Mouse (Mus musculus) MEL (cell line): Measurements from ENCODE around the gene Dlk1. TPM values are rescaled to one million over a fixed set of nuclear protein-coding genes. Genes with fewer than 3 reads are reported as not detected.
A peak's percentile ranks its signal among the peaks of the same experiment; 100 is the strongest.

Source experiments
- DNase-seq: peaks from one replicate; pipeline ENCODE4 v3.0.0; 2011; ENCODE audit warnings: low read depth, low spot score
- H3K27ac ChIP-seq: 2 replicates; pipeline ENCODE4 v1.5.1; 2012; ENCODE audit warnings: low read depth, mild to moderate bottlenecking, control low read depth, low read length, moderate library complexity; ENCODE audit not compliant: control insufficient read depth
- H3K27me3 ChIP-seq, 2 experiments: fragments of 150-350 bp in 1 of 2; sonication (generic) in 1 of 2; 2 replicates each; pipeline ENCODE4 v1.6.1; 2012; ENCODE audit warnings: low read length in 2 of 2, mild to moderate bottlenecking in 2 of 2, improper control_type of control experiment in 1 of 2, moderate library complexity in 1 of 2; ENCODE audit not compliant: insufficient read depth in 2 of 2, control insufficient read depth in 1 of 2
- H3K36me3 ChIP-seq, 2 experiments: 2 replicates each; pipeline ENCODE4 v1.6.1; 2012 to 2014; ENCODE audit warnings: low read length in 2 of 2, improper control_type of control experiment in 1 of 2, inconsistent platforms in 1 of 2, mild to moderate bottlenecking in 1 of 2; ENCODE audit not compliant: insufficient read depth in 2 of 2, control insufficient read depth in 1 of 2
- H3K4me1 ChIP-seq, 2 experiments: fragments of 150-350 bp in 1 of 2; sonication (generic) in 1 of 2; 2 replicates each; pipeline ENCODE4 v1.6.1; 2012; ENCODE audit warnings: low read length in 2 of 2, improper control_type of control experiment in 1 of 2, mild to moderate bottlenecking in 1 of 2; ENCODE audit not compliant: insufficient read depth in 2 of 2, control insufficient read depth in 1 of 2
- H3K4me3 ChIP-seq, 2 experiments: fragments of 150-350 bp in 1 of 2; sonication (generic) in 1 of 2; 2 replicates each; pipeline ENCODE4 v1.5.1; 2012; ENCODE audit warnings: low read depth in 2 of 2, low read length in 2 of 2, mild to moderate bottlenecking in 2 of 2, moderate library complexity in 2 of 2, control low read depth in 1 of 2, improper control_type of control experiment in 1 of 2; ENCODE audit not compliant: control insufficient read depth in 1 of 2, insufficient read depth in 1 of 2
- H3K79me2 ChIP-seq: 2 replicates; pipeline ENCODE4 v1.6.1; 2012; ENCODE audit warnings: mild to moderate bottlenecking, low read length, moderate library complexity; ENCODE audit not compliant: control insufficient read depth, poor library complexity, insufficient read depth
- H3K9ac ChIP-seq: 2 replicates; pipeline ENCODE4 v1.6.1; 2012; ENCODE audit warnings: low read depth, mild to moderate bottlenecking, control low read depth, low read length, moderate library complexity; ENCODE audit not compliant: control insufficient read depth, poor library complexity, severe bottlenecking
- H3K9me3 ChIP-seq: fragments of 150-350 bp; sonication (generic); replicated peaks from 2 replicates; pipeline ENCODE4 v1.6.1; 2012; ENCODE audit warnings: mild to moderate bottlenecking, low read length, improper control_type of control experiment, moderate library complexity; ENCODE audit not compliant: insufficient read depth
- CTCF ChIP-seq, 3 experiments: IDR thresholded peaks in 2 of 3; conservative IDR thresholded peaks in 1 of 3; 2 replicates each; pipeline ENCODE4 v1.5.1; 2011 to 2012; ENCODE audit warnings: low read length in 3 of 3, low read depth in 2 of 3, mild to moderate bottlenecking in 2 of 3, improper control_type of control experiment in 1 of 3, inconsistent platforms in 1 of 3, mixed read lengths in 1 of 3, moderate library complexity in 1 of 3; ENCODE audit not compliant: control insufficient read depth in 1 of 3, insufficient read depth in 1 of 3, poor library complexity in 1 of 3, severe bottlenecking in 1 of 3
- ELF1 ChIP-seq: IDR thresholded peaks from 2 replicates; pipeline ENCODE4 v1.6.1; 2014; ENCODE audit warnings: low read depth, mild to moderate bottlenecking, inconsistent platforms, low read length, improper control_type of control experiment, moderate library complexity
- EP300 ChIP-seq, 2 experiments: IDR thresholded peaks; 2 replicates each; pipeline ENCODE4 v1.6.1; 2011; ENCODE audit warnings: improper control_type of control experiment in 2 of 2, low read length in 2 of 2, low read depth in 1 of 2, mild to moderate bottlenecking in 1 of 2
- ETS1 ChIP-seq: IDR thresholded peaks from 2 replicates; pipeline ENCODE4 v1.6.1; 2012; ENCODE audit warnings: low read depth, mild to moderate bottlenecking, inconsistent platforms, low read length, improper control_type of control experiment, moderate library complexity
- GABPA ChIP-seq: IDR thresholded peaks from 2 replicates; pipeline ENCODE4 v1.6.1; 2012; ENCODE audit warnings: low read depth, mild to moderate bottlenecking, inconsistent platforms, low read length, improper control_type of control experiment, moderate library complexity
- GATA1 ChIP-seq: IDR thresholded peaks from 2 replicates; pipeline ENCODE4 v1.6.1; 2011; ENCODE audit warnings: low read depth, low read length, improper control_type of control experiment
- KAT2A ChIP-seq: conservative IDR thresholded peaks from 2 replicates; pipeline ENCODE4 v1.6.1; 2012; ENCODE audit warnings: low read depth, low read length, improper control_type of control experiment, inconsistent platforms
- MAX ChIP-seq: IDR thresholded peaks from 2 replicates; pipeline ENCODE4 v1.6.1; 2011; ENCODE audit warnings: low read length, improper control_type of control experiment
- MAZ ChIP-seq: IDR thresholded peaks from 2 replicates; pipeline ENCODE4 v1.6.1; 2012; ENCODE audit warnings: low read depth, mild to moderate bottlenecking, inconsistent platforms, low read length, improper control_type of control experiment
- MEF2A ChIP-seq: IDR thresholded peaks from 2 replicates; pipeline ENCODE4 v1.6.1; 2014; ENCODE audit warnings: low read depth, mild to moderate bottlenecking, inconsistent platforms, low read length, improper control_type of control experiment; ENCODE audit not compliant: poor library complexity, insufficient replicate concordance, severe bottlenecking; ENCODE audit errors: extremely low read depth
- MXI1 ChIP-seq: IDR thresholded peaks from 2 replicates; pipeline ENCODE4 v1.6.1; 2011; ENCODE audit warnings: mild to moderate bottlenecking, low read depth, low read length, improper control_type of control experiment
- MYB ChIP-seq: IDR thresholded peaks from 2 replicates; pipeline ENCODE4 v1.6.1; 2011; ENCODE audit warnings: mild to moderate bottlenecking, low read depth, low read length, improper control_type of control experiment
- MYC ChIP-seq: IDR thresholded peaks from 2 replicates; pipeline ENCODE4 v1.6.1; 2011; ENCODE audit warnings: low read depth, mild to moderate bottlenecking, low read length, improper control_type of control experiment, moderate library complexity
- NELFE ChIP-seq: IDR thresholded peaks from 2 replicates; pipeline ENCODE4 v1.6.1; 2011; ENCODE audit warnings: low read depth, low read length, improper control_type of control experiment
- POLR2A ChIP-seq, 2 experiments: IDR thresholded peaks; 2 replicates each; pipeline ENCODE4 v1.6.1; 2011 to 2012; ENCODE audit warnings: low read length in 2 of 2, mild to moderate bottlenecking in 2 of 2, control low read depth in 1 of 2, improper control_type of control experiment in 1 of 2, low read depth in 1 of 2, moderate library complexity in 1 of 2; ENCODE audit not compliant: control insufficient read depth in 1 of 2, insufficient read depth in 1 of 2, poor library complexity in 1 of 2
- RAD21 ChIP-seq: IDR thresholded peaks from 2 replicates; pipeline ENCODE4 v1.6.1; 2011; ENCODE audit warnings: mild to moderate bottlenecking, low read depth, low read length, improper control_type of control experiment
- RCOR1 ChIP-seq: IDR thresholded peaks from 2 replicates; pipeline ENCODE4 v1.6.1; 2012; ENCODE audit warnings: low read depth, mild to moderate bottlenecking, inconsistent platforms, low read length, improper control_type of control experiment
- SMC3 ChIP-seq: IDR thresholded peaks from 2 replicates; pipeline ENCODE4 v1.6.1; 2011; ENCODE audit warnings: low read depth, low read length, improper control_type of control experiment
- TAL1 ChIP-seq: IDR thresholded peaks from 2 replicates; pipeline ENCODE4 v1.6.1; 2012; ENCODE audit warnings: mild to moderate bottlenecking, inconsistent platforms, low read length, moderate library complexity, mixed read lengths
- TBP ChIP-seq: IDR thresholded peaks from 2 replicates; pipeline ENCODE4 v1.8.0; 2011; ENCODE audit warnings: low read depth, low read length, improper control_type of control experiment
- TCF12 ChIP-seq: IDR thresholded peaks from 2 replicates; pipeline ENCODE4 v1.6.1; 2014; ENCODE audit warnings: low read depth, mild to moderate bottlenecking, inconsistent platforms, low read length, improper control_type of control experiment, moderate library complexity
- UBTF ChIP-seq: IDR thresholded peaks from 2 replicates; pipeline ENCODE4 v1.6.1; 2012; ENCODE audit warnings: low read depth, mild to moderate bottlenecking, inconsistent platforms, low read length, improper control_type of control experiment, moderate library complexity, borderline replicate concordance; ENCODE audit not compliant: insufficient read depth
- USF2 ChIP-seq, 2 experiments: IDR thresholded peaks; 2 replicates each; pipeline ENCODE4 v1.6.1; 2011 to 2012; ENCODE audit warnings: improper control_type of control experiment in 2 of 2, low read length in 2 of 2, borderline replicate concordance in 1 of 2, inconsistent platforms in 1 of 2, low read depth in 1 of 2, mild to moderate bottlenecking in 1 of 2; ENCODE audit not compliant: insufficient read depth in 1 of 2
- ZC3H11A ChIP-seq: IDR thresholded peaks from 2 replicates; pipeline ENCODE4 v1.6.1; 2012; ENCODE audit warnings: low read depth, mild to moderate bottlenecking, inconsistent platforms, low read length, improper control_type of control experiment
- ZMIZ1 ChIP-seq: IDR thresholded peaks from 2 replicates; pipeline ENCODE4 v1.6.1; 2012; ENCODE audit warnings: low read depth, mild to moderate bottlenecking, inconsistent platforms, low read length, improper control_type of control experiment, moderate library complexity
- polyA plus RNA-seq, 2 experiments: library from polyadenylated mRNA; stranded (reverse) in 1 of 2; unstranded in 1 of 2; fragments of >175 nt in 1 of 2; fragments of >200 nt in 1 of 2; gene quantifications; 2 replicates each; pipeline versions ENCODE4 v1.2.1 to v1.2.4; 2012; ENCODE audit warnings: low replicate concordance in 2 of 2, low read depth in 1 of 2; ENCODE audit not compliant: insufficient read length in 2 of 2, insufficient read depth in 1 of 2, missing spikeins in 1 of 2
- total RNA-seq: library from RNA; depleted of rRNA; stranded (reverse); fragments of 300-350 nt; gene quantifications from 2 replicates; pipeline ENCODE4 v1.2.3, GENCODE M21; 2012

Dlk1 gene
- total and polyA plus RNA-seq, 3 experiments, result not detected

GRCm38 (mm10) chr12:109437559-109438350 lies 14.9 kb upstream of the Dlk1 start:
- Histone ChIP-seq H3K4me1 (peaks cover 8 to 43% of the 10 kb centered on the region in 2 experiments), H3K27ac (peak overlapping the region; percentile 93), H3K4me3 (peak overlapping the region; percentile 30 to 40), H3K36me3 (peaks cover 0 to 21% of the 10 kb centered on the region in 2 experiments; a peak in 2 of 4 replicates)
- TF ChIP-seq POLR2A (IDR thresholded peaks at IDR 0.05; ENCODE audit: control insufficient read depth in 1 of 2, insufficient read depth in 1 of 2, low read depth in 1 of 2, low read length in 2 of 2, poor library complexity in 1 of 2), result peak in 1 of 2 experiments; percentile 44; a peak in 1 of 4 replicates
- TF ChIP-seq MAX, result no peak
- TF ChIP-seq MXI1, result 0 out of 2 replicates have a peak, but pooled peaks have one; percentile 13
- TF ChIP-seq ZC3H11A, result peak; percentile 51; the same call in 1 of the 2 replicates
- TF ChIP-seq TCF12, result peak; percentile 80
- TF ChIP-seq NELFE, result peak; percentile 13; the same call in 1 of the 2 replicates
- peak; percentile 80 for TF ChIP-seq GATA1
- 0 out of 2 replicates have a peak, but pooled peaks have one; percentile 13 for TF ChIP-seq MYC
- peak; percentile 85 for TF ChIP-seq MYB
- no peak for TF ChIP-seq USF2 (IDR thresholded peaks at IDR 0.05; ENCODE audit: borderline replicate concordance in 1 of 2, insufficient read depth in 1 of 2, low read depth in 1 of 2, low read length in 2 of 2)
- peak; percentile 77 to 91 for TF ChIP-seq EP300 (IDR thresholded peaks at IDR 0.05; ENCODE audit: low read depth in 1 of 2, low read length in 2 of 2)
- no peak for TF ChIP-seq GABPA
- TF ChIP-seq ZMIZ1, result 0 out of 2 replicates have a peak, but pooled peaks have one; percentile 30
- peak; percentile 74 for TF ChIP-seq SMC3
- TF ChIP-seq ELF1, result no peak
- no peak for TF ChIP-seq MEF2A
- no peak; the same call in 1 of the 2 replicates for TF ChIP-seq RCOR1
- TF ChIP-seq ETS1, result peak; percentile 43; the same call in 1 of the 2 replicates
- peak; percentile 97; the same call in 1 of the 2 replicates for TF ChIP-seq UBTF
- TF ChIP-seq KAT2A, result no peak
- TF ChIP-seq MAZ, result 0 out of 2 replicates have a peak, but pooled peaks have one; percentile 14
- peak; percentile 84 for TF ChIP-seq TAL1
- TF ChIP-seq TBP, result peak; percentile 99
- TF ChIP-seq CTCF (IDR thresholded peaks at IDR 0.05 in 2 of 3, conservative IDR thresholded peaks at IDR 0.05 in 1 of 3; ENCODE audit: control insufficient read depth in 1 of 3, insufficient read depth in 1 of 3, low read depth in 2 of 3, low read length in 3 of 3, poor library complexity in 1 of 3, severe bottlenecking in 1 of 3), result peak; percentile 51 to 84 (median 73)
- TF ChIP-seq RAD21, result peak; percentile 67
- TF ChIP-seq, all 39 proteins: peak for 18
- Histone ChIP-seq H3K9ac (peak overlapping the region; percentile 66), H3K79me2 (no peaks in the 10 kb centered on the region), H3K27me3 (no peaks in the 10 kb centered on the region), H3K9me3 (no peaks in the 10 kb centered on the region)
- DNase-seq, result peak; percentile 89
